24 mouse cellular contexts compared by ENCODE assay signal in genomic region chr5:115757516-115757915, GRCm38 (mm10). TPM values are rescaled to one million over a fixed set of nuclear protein-coding genes. Genes with fewer than 3 reads are reported as not detected.
DNase-seq lines count a peak whose midpoint lies in the region; ATAC-seq and TF ChIP-seq lines count a peak whose summit lies in the region.
"Had no signal": no experiment of that assay in that cellular context is flagged by ENCODE, and none has a peak within 500 bp of the region (broad histone marks: within the 10 kb centered on the region; RNA-seq: fewer than 3 reads in every experiment).

No protein-coding gene starts in this region.

- peak; percentile 22 for DNase-seq in heart, adult 11 months
- DNase-seq in ES-E14 (ENCODE audit: low read depth, low spot score) (peak; percentile 15), ZHBTc4 (ENCODE audit: low read depth, low spot score) (peak; percentile 52)
- DNase-seq in left cerebral cortex, adult 11 months (ENCODE audit: low spot score) = no peak
- no peak for DNase-seq in Muller cell, postnatal 12 days (ENCODE audit: inconsistent ontology term)
- DNase-seq: adrenal gland, adult 8-10 months; adrenal gland, postnatal 14 days; adrenal gland, postnatal 36 days; B cell, adult 2 months; cerebellum, adult 11-12 months; cerebellum, adult 2 months; cerebellum, adult 9-10 months; cerebellum, postnatal 10 days; cerebellum, postnatal 25 days; forebrain, postnatal 0 days had no signal

- H3K4me3 ChIP-seq in heart, embryonic 12.5 days = no peak overlapping the region
- H3K4me3 ChIP-seq in ES-E14 (ENCODE audit: insufficient read depth in 1 of 2, low read depth in 1 of 2, low read length in 2 of 2, poor library complexity in 1 of 2, severe bottlenecking in 1 of 2) = no peak overlapping the region
- H3K4me3 ChIP-seq: embryonic facial prominence, embryonic 10.5 days; embryonic facial prominence, embryonic 12.5 days; forebrain, embryonic 13.5 days; forebrain, embryonic 15.5 days had no signal

- no peak overlapping the region for H3K4me2 ChIP-seq in heart, embryonic 12.5 days
- H3K4me2 ChIP-seq: embryonic facial prominence, embryonic 12.5 days; forebrain, embryonic 13.5 days; forebrain, embryonic 15.5 days had no signal

- no peaks in the 10 kb centered on the region for H3K4me1 ChIP-seq in heart, embryonic 12.5 days (replicated peaks)
- peaks cover 0 to 8% of the 10 kb centered on the region in 2 experiments; a peak in 2 of 4 replicates for H3K4me1 ChIP-seq in ES-E14 (ENCODE audit: control insufficient read depth in 2 of 2, insufficient read depth in 2 of 2, low read length in 2 of 2, poor library complexity in 1 of 2)
- H3K4me1 ChIP-seq: forebrain, embryonic 15.5 days had no signal

- H3K9ac ChIP-seq in heart, embryonic 12.5 days = no peak overlapping the region
- no peak overlapping the region for H3K9ac ChIP-seq in ES-E14 (ENCODE audit: insufficient read depth, low read depth, low read length, poor library complexity, severe bottlenecking)
- H3K9ac ChIP-seq: embryonic facial prominence, embryonic 12.5 days; forebrain, embryonic 13.5 days; forebrain, embryonic 15.5 days; forebrain, postnatal 0 days had no signal

- H3K9me3 ChIP-seq in heart, embryonic 12.5 days (replicated peaks) = no peaks in the 10 kb centered on the region
- H3K9me3 ChIP-seq in ES-E14 (ENCODE audit: control insufficient read depth, insufficient read depth, low read depth, low read length) = no peaks in the 10 kb centered on the region
- H3K9me3 ChIP-seq: embryonic facial prominence, embryonic 10.5 days; embryonic facial prominence, embryonic 12.5 days; forebrain, embryonic 13.5 days; forebrain, embryonic 15.5 days had no signal

- H3K36me3 ChIP-seq in heart, embryonic 12.5 days = no peaks in the 10 kb centered on the region
- no peaks in the 10 kb centered on the region for H3K36me3 ChIP-seq in ES-E14 (ENCODE audit: control insufficient read depth, insufficient read depth, low read length, poor library complexity, severe bottlenecking)
- H3K36me3 ChIP-seq: embryonic facial prominence, embryonic 10.5 days; embryonic facial prominence, embryonic 12.5 days; forebrain, embryonic 15.5 days had no signal

- H3K27me3 ChIP-seq in heart, embryonic 12.5 days (replicated peaks) = no peaks in the 10 kb centered on the region
- H3K27me3 ChIP-seq: CH12.LX; embryonic facial prominence, embryonic 12.5 days; forebrain, embryonic 13.5 days; forebrain, embryonic 15.5 days; Patski had no signal

- in situ Hi-C loops in ES-E14 (cut with MboI; ENCODE audit: low sequenced_read_pairs in 2 of 2, unreplicated experiment in 2 of 2) = no loop called here

- no peak overlapping the region for H3K27ac ChIP-seq in heart, embryonic 12.5 days (ENCODE audit: poor library complexity, severe bottlenecking)
- H3K27ac ChIP-seq in ES-E14 (ENCODE audit: insufficient read depth, low read depth, low read length, poor library complexity, severe bottlenecking) = no peak overlapping the region
- H3K27ac ChIP-seq: embryonic facial prominence, embryonic 10.5 days; embryonic facial prominence, embryonic 12.5 days; forebrain, embryonic 13.5 days; forebrain, embryonic 15.5 days had no signal

- ATAC-seq in heart, embryonic 12.5 days (ENCODE audit: insufficient number of reproducible peaks, low FRiP score) = no peak
- ATAC-seq: activated CD4-positive, CD25-positive, alpha-beta regulatory T cell, adult 4 months; CD4-positive, CD25-positive, alpha-beta regulatory T cell, adult 4 months; forebrain, embryonic 13.5 days; forebrain, embryonic 15.5 days; forebrain, postnatal 0 days; Patski had no signal

- WGBS in heart, embryonic 12.5 days = 67% methylated on average over 8 of the region's 8 CpGs

TF ChIP-seq in ES-E14, 5 proteins besides CTCF, POLR2A, EP300 and RAD21:
- TF ChIP-seq MAFK (IDR thresholded peaks at IDR 0.05; ENCODE audit: insufficient read depth, low read depth, low read length) (no peak), HCFC1 (IDR thresholded peaks at IDR 0.05; ENCODE audit: borderline replicate concordance, insufficient read depth, low read length) (no peak), CHD2 (IDR thresholded peaks at IDR 0.05; ENCODE audit: low read depth, low read length) (no peak), ZNF384 (IDR thresholded peaks at IDR 0.05; ENCODE audit: low read depth, low read length) (no peak), ZC3H11A (IDR thresholded peaks at IDR 0.05; ENCODE audit: borderline replicate concordance, low read depth, low read length) (no peak)

RNA-seq across cellular contexts. Expression of gene Bicdl1, which starts 26.1 kb away (rescaled TPM):
- polyA plus RNA-seq in heart, embryonic 12.5 days (2016; fragmentation: Nextera tagmentation; extraction: Ambion mirVana) = 5.5 and 7.9 TPM in 2 replicates
- total RNA-seq in ES-E14 (2012; rRNA removed) = 18.5 and 25.3 TPM in 2 replicates

Comparison
In these comparisons a context has a peak if more than half of its experiments do, and no peak if none do; other contexts are left out.
1. DNase-seq: peak in heart, adult 11 months (single experiment), ES-E14 (single experiment) and ZHBTc4 (single experiment); none in left cerebral cortex, adult 11 months (single experiment) and Muller cell, postnatal 12 days (single experiment).